Mouse (Mus musculus): ENCODE results near the gene Myo16. TPM values are rescaled to one million over a fixed set of nuclear protein-coding genes. Genes with fewer than 3 reads are reported as not detected.

The Myo16 gene
- 1 to 10 TPM; 4.8 to 7.5 TPM for total RNA-seq (2021)
- long read RNA-seq, experiment 1, partial matches to known transcripts = 0 of 2 reads
- long read RNA-seq, experiment 1, other reads (novel, unspliced or antisense) = 2 of 2 reads
- long read RNA-seq, experiment 2, partial matches to known transcripts = 0 of 1 reads
- long read RNA-seq, experiment 2, other reads (novel, unspliced or antisense) = 1 of 1 reads

DNA sequence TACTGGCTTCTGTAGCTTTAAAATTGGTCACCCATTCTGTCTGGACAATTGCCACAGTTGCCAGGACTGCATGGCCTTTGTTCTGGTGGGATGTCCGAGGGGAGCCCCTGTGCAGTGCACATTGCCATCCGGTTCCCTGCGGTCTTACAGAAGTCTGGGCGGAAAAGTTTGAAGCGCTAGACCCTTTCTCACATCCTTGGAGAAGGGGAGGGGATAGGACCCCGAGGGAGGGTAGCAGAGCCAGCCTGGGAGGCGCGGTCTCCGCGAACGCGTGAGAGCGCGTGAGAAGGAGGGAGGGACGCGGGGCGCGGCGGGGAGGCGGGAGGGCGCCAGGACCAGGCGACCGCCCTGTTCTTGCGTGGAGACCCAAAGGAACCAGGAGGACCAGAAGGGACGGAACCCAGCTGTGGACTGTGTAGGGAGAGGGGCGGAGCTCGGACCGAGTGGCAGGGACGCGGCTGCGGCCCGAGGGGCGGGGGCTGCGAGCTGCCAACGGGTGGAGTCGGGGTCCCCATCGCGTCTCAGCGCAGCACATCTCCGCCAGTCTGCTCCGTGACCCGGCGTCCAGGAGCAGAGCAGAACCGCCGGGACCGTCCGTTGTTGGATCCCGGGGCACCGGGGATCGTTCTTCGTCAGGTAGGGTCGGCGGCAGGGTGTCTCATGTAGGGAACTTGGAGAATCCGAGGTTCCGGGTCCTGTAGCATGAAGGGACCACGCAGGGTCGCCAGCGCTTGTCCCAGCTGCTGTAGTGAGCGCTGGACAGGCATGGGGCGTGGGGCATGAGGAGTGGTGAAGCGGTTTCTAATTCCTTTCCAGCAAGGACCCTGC, at the start of gene Myo16:
Gene Myo16 (plus strand): TSS at position 301 of the 828 bp plus-strand sequence.
- DNase-seq = peak; percentile 8 to 10
- intact Hi-C loops (cut with DNase I) = no loop called here

DNA sequence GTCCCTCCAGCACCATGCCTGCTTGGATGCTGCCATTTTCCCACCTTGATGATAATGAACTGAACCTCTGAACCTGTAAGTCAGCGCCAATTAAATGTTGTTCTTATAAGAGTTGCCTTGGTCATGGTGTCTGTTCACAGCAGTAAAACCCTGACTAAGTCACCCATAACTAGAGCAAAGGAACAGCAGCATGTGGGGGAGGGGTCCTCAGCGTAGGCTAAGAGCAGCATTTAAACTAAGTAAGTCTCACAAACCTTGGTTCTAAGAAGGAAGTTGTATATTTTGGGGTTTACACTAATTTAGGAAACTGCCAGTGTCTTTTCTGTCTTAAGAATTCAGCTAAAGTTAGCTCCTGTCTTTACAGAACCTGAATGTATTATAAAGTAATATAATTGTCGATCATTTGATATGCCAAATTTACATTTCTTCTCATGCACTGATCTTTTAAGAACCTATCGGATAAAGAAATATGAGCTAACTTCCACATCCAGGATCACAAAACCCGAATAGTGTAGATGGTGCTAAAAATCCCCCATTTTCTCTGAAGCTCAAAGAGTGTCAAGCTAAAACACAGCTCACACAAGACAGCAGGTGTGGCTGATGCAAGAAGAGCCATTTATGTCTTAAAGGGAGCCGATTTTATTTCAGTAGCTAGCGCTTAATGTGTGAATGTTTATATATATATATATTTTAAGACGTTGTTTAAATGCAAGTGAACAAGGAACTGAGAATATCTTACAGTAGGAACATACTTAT, 45.0 kb upstream of the Myo16 start:
- DNase-seq = no peak
- intact Hi-C loops (cut with DNase I) = no loop called here

DNA sequence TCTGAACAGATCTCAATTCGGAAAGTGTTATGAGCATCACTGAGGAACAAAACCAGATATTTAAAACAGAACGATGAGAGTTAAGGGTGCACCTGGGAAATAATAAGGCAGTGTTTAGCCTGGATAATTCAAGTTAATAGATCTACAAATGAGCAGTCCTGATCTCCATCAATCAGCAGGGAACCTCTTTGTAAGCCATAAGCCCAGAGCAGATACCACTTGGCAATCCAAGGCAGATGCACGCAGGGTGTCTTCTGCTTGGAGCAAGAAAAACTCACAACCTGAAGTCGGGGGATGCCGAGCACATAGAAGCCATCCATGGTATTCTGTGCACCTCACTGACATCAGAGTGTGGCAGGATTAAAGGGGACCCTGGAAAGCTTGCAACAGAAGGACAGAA, 31.0 kb upstream of the Myo16 start:
- DNase-seq = no peak
- intact Hi-C loops (cut with DNase I) = no loop called here

DNA sequence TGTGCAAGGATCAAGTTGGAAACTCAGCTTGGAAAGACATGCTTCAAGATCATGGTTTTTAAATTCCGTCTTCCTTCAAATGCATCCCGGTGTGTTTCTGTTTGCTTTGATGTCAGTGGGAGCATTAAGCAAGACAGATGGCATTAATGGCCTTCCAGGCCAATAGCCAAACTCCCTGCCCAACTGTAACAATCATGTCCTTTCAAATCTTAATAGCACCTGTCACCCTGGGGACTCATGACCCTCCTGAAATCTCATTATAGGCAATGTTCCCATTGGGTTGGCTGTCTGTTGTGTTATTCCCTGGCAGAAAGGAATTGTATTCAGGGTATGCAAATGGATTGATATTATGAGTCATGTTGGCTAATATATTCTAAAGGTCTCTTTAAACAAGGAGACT, 30.3 kb upstream of the Myo16 start:
- DNase-seq = no peak
- intact Hi-C loops (cut with DNase I) = no loop called here

DNA sequence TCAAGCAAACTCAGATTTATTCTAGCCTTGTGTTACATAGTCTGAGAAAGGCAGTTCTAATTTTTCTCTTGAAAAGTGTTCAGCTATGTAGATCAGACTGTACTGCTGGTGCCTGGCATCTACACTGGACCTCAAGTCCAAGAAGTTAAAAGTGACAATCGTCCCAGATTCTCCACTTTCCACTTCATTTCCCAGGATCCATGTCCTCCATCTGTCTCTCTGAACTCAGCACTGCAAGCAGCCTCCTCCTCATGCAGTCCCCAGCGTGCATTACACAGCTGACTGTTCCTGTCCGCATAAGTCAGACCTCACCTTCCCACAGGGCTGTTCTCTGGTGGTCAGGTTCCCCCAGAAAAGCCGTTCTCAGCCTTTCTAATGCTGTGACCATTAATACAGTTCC, 28.0 kb upstream of the Myo16 start:
- intact Hi-C loops (cut with DNase I) = no loop called here
- no peak for DNase-seq

DNA sequence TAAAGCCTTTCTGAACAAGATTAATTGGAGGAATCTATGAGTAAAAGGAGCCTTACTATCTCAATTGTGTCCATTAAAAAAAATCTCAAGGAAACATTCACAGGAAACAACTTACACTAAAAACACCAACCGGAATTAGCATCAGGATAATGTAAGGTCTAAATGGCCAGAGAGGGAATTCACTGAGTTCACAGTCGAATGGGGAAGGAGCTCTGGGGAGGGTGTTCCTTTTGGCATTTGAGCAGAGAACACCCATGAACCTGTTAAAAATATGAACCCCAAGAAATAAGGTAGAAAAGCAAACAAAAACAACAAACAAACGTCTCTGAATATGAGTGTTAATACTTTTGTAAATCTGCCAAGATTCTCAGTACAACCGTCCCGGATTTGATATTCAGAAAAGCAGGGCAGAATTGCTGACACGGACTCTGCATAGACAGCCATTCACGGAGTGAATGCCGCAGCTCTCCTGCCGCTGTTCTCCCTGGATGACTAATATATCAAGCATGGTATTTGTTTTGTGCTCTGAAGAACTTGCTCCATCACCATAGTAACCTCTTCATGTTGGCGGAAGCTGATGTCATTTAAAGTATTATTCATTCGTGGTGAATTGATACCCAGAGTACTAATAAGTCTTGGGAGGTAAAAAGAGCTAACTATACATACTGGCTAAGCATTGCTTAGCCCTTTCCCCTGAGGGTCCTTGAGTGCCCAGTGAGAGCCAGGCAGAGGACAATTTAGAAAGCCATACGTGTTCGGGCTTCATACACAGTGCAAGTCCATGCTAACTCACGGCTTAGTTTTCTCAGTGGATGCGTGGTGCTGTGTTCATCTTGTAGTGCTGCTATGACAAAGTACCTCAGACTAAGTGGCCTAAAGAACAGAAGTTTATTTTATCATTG, 22.9 kb upstream of the Myo16 start:
- intact Hi-C loops (cut with DNase I) = no loop called here

DNA sequence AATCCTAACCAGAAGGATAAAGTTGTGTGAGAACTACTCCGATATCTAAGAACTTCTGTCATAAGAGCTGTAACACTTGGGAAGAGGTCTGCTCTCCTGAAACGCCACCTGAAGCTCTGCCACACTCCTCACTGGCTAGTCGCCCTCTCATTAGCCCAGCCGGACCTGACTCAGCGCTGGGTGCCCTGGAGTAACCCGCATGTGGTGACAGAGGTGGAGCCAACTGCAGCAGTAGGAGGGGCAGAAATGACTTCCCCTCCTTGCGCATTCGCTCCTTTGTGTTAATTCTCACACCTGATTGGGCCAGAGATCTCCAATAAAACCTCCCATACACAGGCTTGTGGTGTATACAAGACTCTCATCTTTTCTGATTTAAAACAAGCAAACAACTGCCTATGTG, 14.2 kb upstream of the Myo16 start:
- DNase-seq = no peak
- intact Hi-C loops (cut with DNase I) = no loop called here

More for the DNA sequence above, 22.9 kb upstream of the Myo16 start:
- DNase-seq = no peak

DNA sequence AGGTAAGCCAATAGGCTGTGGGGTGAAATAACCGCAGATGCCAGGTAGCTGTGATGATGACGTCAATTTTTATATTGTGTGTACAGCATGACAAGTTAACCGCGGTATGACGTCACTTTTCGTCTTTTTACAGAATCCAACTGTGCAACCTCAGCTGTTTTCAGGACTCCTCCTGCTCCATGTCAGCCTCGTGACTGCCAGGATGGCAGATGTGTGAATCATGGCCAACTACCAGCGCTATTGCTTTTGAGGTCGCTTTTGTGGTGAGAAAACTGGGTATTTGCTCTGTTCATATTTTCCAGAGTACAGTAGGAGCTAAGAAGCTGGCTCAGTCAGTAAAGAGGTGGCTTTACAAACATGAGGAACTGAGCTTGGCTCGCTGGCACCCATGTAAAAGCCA, 9.8 kb upstream of the Myo16 start:
- intact Hi-C loops (cut with DNase I) = no loop called here
- no peak for DNase-seq

DNA sequence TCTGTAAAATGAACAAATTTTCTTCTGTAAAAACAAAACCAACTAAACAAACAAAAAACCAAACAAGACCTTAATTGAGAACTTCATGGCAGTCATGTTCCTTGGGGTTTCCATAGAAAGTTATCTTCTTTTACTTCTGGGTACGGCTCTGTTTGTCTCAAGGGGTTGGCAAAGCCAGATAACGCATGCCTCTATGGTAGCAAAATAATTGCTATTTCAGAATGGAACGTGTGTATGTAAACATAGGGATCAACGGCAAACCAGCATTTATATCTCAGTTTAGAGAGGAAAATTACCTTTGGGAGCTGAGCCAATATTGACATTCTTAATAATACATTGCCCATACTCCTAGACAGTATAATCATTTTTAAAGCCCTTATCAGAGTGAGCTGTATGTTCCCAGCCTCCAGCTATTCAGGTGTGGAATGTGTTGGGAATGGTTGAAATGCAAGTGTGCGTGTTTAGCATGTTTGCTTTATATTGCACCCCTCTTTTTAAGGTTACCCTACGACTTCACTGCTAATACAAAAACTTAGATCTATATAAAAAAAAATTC, 1.9 kb upstream of the Myo16 start:
- DNase-seq = no peak
- intact Hi-C loops (cut with DNase I) = no loop called here

DNA sequence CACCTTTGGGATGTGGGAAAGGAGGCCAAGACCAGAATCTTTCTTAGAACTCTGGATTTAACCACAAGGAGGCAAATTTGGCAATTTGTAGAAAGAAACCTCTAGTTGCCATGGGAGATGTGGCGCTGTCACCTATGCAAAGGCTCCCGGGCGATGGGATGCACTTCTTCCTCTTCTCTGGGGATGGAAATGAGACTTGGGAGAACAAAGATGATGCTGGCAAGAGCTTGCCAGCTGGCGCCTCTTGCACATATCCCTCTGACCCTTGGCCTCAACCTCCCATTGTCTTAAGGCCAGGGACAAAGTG, 681 bp downstream of the Myo16 start:
- DNase-seq = no peak
- intact Hi-C loops (cut with DNase I) = no loop called here

DNA sequence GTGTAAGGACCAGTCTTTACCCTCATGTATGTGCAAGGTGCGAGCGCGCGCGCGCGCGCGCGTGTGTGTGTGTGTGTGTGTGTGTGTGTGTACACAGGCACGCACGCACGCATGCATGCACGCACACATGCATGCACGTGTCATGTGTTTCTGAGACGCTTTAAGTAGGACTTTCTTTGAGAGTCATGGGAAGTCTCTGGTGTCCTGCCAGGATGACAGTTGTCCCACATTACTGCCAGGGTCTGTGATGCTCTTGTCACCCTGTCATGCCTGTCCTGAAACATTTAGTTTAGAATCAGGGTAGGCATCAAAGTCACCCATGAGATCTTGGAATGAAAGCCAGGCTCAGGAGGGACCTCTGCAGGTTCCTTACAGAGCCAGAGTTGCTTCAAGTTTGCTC, 1.4 kb downstream of the Myo16 start:
- no peak for DNase-seq
- intact Hi-C loops (cut with DNase I) = no loop called here

DNA sequence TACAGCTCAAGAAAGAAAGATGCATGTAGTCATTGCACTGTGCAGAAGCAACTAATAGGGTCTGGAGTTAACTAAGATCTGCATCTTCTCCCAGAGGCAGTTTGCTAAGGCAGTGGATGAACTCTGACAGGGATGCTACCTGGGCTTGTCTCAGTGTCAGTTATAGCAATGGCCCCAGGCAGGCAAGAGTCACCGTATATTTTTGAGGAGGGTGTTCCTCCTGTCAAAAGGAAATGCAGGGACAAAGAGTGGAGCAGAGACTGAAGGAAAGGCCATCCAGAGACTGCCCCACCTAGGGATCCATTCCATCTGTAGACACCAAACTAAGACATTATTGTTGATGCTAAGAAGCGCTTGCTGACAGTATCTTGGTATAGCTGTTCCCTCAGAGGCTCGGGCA, 7.4 kb downstream of the Myo16 start:
- intact Hi-C loops (cut with DNase I) = no loop called here
- DNase-seq = no peak

DNA sequence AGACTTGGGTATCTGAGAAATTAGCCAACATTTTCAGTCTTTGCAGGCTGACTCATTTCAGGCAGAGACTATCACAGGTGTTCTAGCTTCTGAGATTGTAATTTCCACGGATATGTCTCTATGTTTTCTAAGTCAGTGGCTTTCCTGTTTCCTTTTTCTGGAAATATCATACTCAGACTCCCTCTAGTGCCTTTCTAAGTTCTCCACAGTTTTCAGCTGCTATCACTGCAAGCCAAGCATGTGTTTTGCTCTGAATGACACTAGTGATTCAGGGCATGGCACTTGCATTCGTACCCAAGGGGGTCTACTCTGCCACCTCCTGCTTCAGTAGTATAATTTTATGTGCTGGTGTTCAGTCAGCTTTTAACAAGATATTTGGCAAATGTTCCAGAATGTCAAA, 11.2 kb downstream of the Myo16 start:
- intact Hi-C loops (cut with DNase I) = no loop called here

DNA sequence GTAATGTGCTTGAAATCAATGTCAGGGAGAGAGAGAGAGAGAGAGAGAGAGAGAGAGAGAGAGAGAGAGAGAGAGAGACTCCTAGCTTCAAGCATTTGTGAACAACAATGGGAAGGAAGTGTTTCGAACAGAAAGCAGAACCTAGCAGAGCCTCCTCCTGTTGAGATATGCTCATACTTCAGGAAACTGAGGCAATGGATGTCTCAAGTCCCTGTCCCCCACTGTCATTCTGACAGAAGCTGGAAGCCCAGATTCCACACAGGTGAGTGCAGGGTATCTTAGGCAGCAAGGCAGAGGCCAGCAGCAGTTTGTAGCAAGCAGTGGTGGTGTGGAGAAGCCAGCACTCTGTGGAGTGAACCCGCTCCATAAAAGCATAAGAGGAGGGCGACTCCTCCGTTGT, 14.6 kb downstream of the Myo16 start:
- intact Hi-C loops (cut with DNase I) = no loop called here
- no peak for DNase-seq

More for the DNA sequence above, 11.2 kb downstream of the Myo16 start:
- no peak for DNase-seq

DNA sequence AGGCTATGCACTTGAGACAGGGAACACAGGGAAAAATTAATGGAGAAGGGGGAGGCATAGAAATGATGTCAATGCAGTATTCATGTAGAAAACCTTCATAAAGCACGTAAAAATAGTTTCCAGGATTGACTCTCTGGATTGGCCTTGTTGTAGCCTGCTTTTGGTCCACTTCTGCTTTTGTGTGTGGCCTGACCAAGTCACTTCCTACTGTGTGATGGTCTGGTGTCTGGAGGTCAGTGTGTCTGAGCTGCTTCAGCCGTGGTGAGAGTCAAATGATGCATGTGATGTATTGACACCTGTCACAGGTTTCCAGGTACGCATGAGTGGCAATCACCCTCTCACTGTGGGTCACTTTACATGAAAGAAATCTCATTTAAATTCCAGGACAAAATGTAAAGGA, 16.2 kb downstream of the Myo16 start:
- intact Hi-C loops (cut with DNase I) = no loop called here

DNA sequence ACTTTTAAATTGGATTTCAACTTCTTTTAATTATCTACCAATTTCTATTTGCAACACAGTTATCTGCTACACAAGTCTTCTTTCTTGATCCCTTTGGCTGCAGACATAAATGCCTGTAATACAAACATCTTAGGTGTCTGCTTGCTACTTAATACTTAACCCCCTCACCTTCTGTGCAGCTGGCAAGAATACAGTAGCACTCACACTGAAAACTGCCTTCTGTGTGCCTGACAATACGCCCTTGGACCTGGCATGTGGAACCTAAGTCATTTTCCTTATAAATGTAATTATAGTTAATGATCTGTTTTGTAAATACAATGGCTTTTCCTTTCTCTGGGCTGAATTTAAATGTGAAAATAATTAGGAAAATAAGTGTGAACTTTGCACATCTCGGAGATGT, 17.6 kb downstream of the Myo16 start:
- intact Hi-C loops (cut with DNase I) = no loop called here
- DNase-seq = no peak

More for the DNA sequence above, 16.2 kb downstream of the Myo16 start:
- DNase-seq = no peak

DNA sequence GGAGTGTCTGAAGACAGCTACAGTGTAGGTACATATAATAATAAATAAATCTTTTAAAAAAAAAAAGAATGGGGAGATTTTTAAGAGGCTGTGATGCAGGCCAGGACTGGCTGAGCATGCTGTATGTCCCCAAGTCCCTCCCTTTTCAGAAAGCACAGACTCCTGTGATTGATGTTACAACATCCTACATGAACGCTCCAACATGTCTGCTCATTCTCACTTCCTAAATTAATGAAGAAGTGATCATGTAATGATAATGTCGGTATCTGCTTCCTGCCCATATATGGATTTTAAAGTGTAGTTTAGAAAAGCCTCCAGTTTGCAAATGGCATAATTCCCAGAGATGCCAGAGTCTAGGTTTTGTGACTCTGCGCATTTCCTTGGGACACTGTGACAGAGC, 18.6 kb downstream of the Myo16 start:
- no peak for DNase-seq
- intact Hi-C loops (cut with DNase I) = no loop called here

DNA sequence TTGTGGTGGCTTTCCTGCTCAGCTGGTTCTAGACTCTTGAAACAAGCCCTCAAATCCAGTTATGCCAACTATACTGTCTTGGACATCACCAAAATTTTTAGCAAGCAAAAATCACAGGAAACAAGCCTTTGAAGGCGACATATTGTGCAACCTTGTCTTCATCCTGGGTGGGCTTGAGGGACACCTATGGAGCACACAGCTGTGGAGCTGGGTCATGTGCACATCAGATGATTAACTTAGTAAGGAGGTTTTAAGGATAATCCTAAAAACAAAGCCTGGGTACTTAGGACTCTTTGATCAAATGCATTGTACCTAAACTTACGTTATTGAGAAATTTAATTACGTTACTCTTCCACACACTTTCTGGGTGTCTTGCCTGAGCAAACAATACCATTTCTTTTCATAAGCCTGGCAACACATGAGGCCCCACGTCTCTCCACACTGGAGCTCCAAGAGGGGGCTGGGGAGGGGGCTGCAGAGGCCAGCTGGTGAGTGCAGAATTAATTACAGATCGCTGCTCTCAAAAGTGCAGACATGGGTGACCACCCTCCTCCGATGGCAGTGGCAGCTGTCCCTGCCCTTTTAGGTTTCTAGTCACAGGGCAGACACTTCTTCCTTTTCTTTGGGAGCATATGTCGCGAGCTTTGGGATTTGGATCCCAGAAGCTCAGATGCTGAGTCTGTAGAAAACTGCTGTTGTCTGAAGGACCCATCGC, 19.5 kb downstream of the Myo16 start:
- intact Hi-C loops (cut with DNase I) = no loop called here
- no peak for DNase-seq

DNA sequence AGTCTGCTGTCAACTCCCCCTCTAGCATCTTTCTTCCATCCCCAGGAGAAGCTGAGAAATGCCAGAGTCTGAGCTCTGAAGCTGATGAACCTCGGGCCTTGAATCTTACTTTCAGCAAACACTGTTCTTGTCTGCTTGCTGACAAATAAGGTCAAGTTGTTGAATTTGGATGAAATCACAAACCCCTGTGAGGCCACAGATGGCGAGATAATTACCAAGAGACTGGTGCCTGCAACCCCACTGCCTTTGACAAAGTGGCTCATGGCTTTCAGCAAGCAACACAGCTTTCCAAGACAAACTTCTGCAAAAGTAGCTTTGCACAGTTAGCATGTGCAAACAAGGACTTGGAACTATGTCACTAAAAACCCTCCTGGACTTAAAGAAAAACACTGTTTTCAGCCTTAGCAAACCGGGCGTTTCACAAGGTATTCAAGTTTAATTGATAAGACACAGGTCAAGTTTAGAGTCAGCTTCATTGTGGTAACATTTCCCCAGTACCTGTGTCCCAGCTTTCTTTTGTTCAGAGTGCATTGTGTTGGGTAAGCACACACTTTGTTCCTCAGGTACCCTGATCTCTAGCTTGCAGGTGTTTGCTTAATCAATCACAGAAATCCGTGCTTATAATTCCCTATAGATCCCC, 20.6 kb downstream of the Myo16 start:
- intact Hi-C loops (cut with DNase I) = no loop called here
- no peak for DNase-seq

All from heart, postnatal 14 days (tissue).